Mouse (Mus musculus): ENCODE results near the gene Micu1.

Gene Micu1

DNA sequence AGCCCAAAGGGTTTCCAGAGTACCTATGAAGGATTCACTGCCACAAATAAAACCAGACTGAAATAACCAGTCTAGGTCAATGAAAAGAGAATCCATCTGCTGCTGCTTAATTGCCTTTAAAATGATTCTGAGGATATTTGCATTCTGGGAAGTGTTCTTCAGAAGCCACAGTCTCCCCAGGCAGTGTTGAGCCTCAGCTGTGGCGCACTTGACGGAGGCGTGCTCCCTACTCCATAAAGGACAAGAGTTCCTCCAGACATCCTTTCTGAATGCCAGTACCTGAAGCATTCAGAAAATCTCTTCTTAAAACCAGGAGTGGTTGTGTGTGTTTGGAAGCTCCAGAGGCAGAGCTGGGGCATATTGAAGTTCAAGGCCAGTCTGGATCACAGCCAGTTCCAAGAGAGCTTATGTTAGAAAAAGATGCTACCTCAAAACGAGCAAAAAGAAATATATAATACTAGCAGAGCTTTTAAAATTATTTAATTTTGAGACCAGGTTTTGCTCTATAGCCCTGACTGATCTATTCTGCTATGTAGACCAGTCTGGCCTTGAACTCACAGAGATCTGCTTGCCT lies 75.9 kb downstream of the Micu1 start:
- in situ Hi-C loops (cut with MboI), result no loop called here

DNA sequence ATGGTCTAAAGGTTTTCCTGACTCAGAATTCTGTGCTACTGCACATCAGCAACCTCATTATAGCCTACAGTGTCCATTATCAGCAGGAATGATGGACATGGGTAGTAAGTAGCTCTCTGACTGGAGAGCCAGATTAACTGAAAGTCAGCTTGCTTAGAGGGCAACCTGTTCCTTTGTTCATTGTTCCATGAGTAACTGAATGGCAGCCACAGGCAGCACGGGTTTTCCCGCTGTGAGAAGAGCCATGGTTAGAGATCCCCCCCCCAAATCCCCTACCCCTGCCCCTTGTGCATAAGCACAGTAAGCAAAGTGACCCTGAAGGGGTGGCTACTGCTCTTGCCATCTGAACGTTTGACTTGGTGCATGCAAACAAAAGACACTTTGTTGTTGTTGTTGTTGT lies 78.4 kb downstream of the Micu1 start:
- in situ Hi-C loops (cut with MboI), result no loop called here

DNA sequence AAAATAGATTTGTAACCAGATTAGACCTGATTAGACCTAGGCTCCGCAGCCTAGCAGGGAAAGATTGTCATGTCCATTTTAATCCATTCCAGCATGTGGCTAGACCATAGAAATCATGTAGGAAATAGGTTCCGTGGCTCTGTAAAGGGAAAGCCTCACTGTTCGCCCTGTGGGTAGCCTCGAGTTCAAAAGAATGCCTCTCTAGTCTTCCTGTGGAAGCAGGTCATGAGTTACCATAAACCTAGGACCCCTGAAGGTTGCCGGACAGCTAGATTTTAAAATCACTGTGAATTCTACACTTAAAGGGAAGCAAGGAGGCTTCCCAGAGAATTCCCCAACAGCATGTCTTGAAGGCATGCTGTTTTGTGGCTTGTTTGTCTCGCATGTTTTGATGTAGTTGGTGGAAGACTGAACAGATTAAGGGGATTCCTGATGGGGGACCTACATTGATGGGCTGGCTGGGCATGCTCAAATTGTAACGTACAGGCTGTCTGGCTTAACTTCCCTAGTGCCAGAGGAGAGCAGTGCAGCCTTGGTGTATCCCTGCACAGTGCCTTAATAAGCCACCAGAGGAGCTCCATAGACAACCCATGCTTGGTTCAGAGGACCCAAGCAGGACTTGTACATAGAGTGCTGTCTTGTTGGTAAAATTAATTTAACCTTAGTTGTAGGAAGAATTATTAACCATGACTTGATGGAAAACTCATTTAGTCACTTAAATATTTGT lies 79.1 kb downstream of the Micu1 start:
- in situ Hi-C loops (cut with MboI), result no loop called here

DNA sequence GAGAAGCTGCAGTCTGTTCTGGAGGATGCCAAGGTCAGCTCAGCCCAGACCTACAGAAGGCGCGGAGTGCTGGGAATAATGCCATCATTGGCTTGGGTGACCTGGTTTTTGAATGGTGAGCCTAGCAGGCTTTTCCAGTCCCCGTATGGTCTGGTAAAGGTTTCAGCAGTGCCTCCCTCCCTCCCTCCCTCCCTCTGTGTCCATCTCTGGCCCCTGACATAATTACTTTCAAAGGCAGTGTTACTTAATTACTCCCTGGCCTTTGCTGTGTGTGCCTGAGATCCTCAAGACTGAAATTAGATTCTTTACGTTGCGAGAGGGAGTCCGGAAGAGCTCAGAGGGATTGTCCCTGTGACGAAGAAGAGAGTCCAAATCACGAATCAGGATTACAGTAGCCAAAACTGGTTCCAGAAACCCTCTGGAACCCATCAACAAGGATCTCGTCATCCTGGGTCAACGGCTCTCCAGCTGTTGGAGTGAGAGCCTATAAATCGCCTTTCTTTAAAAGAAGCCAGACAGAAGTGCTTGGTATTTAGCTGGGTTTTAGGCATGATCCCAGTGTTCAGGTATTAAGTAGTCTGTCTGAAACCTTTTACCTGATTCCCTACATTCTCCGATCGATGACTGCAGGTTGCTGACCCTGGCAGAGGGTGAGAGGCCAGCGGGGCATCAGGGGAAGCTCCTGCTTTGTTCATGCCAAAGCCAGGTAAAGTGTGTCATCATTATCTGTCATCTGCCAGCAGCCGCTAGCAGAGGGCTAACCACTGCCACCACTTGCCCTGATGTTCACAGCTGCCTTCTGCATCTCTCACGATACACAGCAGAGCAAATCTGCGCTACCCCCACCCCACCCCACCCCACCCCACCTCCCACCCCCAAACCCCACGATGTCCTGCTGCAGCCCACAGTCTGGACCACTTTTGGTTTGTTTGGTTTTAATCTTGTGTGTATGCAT lies 82.7 kb downstream of the Micu1 start:
- in situ Hi-C loops (cut with MboI), result no loop called here

DNA sequence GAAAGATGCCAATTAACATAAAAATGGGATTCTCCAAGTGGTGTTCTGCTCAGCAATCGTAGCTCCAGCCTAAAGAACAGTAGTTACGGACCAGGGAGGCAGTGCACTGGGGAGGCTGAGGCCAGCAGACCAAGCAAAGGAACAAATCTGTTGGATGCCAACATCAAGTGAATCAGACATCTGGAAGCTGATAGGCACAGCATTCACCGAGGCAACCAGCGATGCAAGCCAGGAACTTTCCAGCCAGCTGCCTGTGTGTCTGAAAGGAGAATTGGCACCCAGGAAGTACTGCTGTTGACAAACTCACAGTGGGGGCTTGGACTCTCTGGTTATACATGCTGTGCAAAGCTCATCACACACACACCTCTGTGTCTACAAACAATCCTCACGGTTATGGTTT lies 84.0 kb downstream of the Micu1 start:
- in situ Hi-C loops (cut with MboI), result no loop called here

DNA sequence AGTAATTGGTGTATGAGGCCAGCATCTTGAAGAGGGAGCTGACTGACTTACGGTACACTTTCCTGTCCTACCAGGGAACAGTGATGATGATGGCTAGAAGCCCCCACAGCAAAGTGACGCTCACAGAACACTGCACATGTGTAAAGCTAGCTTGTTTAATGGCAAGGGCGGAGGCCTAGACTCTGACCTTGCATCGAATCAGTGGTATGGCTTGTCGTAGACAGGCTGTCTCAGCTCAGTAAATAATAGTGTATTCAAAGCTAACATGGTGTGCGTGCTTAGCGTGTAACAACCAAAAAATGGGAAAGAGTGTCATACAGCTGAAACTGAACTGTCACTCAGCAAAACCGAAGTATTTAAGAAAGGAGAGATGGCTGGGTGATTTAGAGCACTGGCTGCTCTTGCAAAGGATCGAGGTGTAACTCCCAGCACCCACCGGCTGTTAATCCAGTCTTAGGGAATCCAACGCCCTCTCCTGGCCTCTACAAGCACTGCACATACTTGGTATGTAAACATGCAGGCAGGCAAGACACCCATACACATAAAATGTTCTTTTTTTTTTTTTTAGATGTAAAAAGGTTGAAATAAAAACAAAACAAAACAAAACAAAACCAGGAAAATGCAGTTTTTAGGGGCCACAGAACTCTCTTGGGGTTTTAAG lies 85.0 kb downstream of the Micu1 start:
- in situ Hi-C loops (cut with MboI), result no loop called here

DNA sequence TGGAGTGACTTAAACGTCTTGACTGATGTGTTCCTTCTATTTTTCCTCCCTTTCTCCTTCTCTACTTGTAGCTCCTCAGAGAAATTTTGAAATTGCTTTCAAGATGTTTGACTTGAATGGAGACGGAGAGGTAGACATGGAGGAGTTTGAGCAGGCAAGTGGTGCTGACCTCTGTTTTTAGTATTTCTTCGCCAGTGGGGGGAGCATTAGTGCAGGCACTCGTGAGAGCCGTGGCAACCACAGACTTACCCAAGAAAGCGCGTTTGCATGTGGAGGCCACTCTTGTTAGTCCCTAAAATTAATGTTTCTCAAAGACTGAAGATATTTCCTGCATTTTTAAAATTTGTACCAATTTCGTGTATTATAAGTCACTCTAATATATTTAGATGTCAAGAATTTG lies 85.6 kb downstream of the Micu1 start:
- in situ Hi-C loops (cut with MboI), result no loop called here

DNA sequence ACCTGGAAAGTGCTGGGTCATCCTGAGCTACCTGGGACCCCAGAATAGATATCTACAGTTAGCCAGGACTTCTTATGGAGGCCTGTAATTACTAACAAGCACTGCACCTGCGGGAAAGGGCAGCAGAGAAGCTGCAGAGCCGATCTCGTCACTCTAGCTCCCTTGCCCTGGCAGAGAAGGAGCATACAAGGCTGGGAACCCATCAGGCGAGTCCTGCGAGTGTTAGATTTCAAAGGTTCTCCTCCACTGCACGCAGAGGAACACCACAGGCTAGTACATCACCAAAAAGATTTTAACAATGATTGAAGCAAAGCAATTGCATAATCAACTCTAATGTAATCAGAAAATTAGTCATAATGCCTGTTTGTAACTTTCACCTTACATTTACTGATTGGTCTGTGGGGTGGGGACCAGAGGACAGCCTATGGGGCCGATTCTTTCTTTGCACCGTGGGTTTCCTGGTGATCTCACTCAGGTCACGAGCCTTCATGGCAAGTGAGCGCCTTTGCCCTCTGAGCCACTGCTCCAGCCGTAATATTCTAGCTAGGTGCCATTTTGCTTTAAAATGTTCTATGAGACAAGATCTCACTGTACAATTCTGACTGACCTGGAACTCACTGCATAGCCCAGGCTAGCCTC lies 88.1 kb downstream of the Micu1 start:
- in situ Hi-C loops (cut with MboI), result no loop called here

DNA sequence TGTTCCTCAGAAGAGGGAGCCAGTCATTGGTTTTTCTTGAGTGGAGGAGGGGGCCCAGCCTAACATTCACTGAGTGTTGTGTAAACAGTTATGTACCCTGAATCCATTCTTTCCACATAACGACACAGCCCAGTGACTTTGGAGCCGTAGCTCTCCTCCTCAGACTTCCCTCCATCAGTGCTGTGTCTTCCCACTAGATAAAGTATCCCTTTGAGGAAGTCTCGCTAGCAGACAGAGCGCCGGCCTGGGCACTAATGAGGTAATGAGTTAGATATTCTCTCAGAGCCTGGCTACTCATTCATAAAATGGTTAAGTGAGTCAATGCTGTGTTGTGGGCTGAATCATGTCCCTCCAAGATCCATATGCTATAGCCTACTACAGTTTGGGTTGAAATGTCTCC lies 89.6 kb downstream of the Micu1 start:
- in situ Hi-C loops (cut with MboI), result no loop called here

DNA sequence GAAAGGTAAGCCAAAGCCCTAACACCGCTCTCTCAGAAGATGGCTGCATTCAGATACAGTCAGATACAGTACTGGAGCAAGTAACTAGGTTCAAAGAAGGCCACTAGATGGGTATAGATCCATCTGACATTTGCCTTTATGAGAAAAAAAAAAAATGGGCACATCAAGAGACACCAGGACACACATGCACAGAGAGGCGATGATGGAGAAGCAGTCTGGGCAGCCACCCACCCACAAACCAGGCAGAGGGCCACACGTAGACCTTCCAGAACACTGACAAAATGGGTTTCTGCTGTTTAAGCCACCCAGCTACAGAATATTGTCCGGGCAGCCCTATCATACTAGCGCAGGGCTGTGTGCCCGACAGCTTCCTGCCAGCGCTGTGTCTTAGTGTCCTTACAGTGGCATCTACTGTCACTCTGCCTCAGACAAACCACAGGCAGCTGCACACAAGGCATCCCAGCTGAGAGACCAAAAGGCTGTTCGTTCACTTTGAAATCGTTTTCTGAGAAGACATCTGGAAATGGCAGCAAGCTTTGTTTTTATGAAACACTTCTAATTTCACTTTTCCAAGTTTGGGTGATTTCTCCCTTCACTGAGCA lies 90.4 kb downstream of the Micu1 start:
- in situ Hi-C loops (cut with MboI), result no loop called here

DNA sequence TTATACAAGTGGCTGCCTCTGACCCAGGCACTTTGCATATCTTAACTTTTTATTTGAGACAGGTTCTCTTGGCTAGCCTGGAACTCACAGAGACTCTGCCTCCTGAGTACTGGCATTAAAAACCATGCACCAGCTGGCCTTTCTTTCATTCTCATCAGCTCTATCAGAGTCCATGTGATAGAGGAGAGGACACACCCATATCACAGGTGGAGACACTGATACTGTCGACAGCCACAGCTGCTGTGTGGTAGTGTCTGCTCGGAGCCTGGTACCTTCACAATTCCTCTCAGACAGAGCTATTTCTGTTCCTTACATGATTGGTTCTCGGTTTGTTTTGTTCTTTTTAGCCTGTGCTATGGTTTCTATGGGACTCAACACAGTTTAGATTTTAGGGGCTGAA lies 91.2 kb downstream of the Micu1 start:
- in situ Hi-C loops (cut with MboI), result no loop called here

DNA sequence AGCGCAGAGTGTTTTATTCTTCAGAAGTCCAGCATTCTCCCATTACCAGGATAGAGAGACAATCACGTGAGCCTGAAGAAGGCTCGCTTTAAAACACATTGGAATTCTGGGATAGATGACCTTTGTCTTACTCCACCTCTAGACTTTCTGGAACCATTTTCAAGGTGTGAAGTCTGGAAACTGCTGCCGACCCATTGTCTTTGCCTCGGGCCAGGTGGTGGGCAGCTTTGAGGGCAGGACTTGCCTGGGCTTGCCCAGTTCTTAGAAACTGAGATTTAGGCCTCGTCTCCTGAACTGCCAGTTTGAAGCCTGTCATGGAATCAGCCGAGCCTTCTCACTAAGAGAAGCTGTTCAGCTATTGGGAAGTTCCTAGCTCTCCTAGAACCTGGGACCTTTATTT lies 92.8 kb downstream of the Micu1 start:
- in situ Hi-C loops (cut with MboI), result no loop called here

DNA sequence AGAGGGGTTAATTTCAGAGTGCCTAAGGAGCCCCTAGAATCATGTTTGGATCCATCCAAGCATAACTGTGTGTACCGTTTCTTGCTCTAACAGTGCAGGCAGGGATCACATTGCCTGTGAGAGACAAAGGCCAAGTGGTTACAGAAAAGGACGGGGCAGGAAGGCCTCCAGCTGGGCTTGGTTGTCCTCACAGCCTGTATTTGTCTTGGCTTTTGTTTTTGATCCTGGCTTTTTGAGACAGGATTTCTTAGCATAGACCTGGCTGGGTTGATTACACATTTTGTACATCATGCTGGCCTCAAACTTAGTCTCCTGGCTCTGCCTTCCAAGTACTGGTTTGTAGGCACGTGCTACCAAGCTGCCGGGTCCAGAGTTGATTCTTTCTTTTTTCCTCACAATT lies 93.6 kb downstream of the Micu1 start:
- in situ Hi-C loops (cut with MboI), result no loop called here

DNA sequence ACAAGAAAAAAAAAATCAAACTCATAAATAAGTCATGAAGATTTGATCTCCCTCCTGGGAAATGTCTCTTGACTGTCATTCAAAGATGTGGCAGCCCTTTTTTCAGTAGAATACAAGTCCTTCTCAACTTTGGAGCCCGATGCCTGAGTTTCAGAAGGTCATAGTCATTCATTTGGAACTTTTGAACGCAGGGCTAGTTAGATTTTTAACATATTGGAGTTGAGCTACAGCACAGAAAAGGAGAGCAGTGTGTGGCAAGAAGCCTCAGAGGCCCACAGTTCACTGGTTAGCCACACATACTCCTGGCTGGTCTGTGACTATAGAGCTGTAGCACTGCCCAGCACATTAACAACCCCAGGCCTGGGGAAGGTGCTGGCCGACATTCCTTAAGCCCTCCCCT lies 96.1 kb downstream of the Micu1 start:
- in situ Hi-C loops (cut with MboI), result no loop called here

DNA sequence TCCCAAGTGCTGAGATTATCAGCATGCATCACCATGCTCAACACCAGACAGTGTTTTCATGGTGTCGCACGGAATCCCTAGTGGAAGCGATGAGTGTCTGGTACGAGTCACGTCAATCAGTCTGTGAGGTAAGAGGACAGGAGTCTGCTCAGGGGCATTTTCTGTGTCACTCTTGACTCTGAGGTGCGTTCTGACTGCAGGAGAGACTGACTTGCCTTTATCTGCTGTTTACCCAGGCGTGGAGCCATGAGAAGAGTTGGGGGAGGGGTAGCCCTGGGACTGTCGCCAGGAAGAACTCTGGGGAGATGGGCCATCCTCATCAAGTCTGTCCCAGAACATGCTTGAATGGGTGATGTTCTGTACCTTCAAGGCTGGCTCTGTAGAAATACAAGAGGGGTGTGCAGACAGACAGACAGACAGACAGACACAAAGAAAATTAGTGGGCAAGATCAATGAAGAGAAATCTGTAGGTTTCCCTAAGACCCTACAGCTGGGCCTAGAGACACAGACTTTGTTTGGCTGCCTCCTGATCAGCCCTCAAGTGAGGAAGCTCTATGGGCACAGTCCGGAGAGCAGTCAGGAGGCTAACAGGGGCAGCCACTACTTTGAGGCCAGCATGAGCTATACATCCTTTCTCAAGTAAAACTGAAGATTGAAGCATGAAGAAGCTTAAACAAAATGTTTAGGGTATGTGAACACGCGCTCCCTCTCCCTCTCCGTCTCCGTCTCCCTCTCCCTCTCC lies 97.2 kb downstream of the Micu1 start:
- in situ Hi-C loops (cut with MboI), result no loop called here

DNA sequence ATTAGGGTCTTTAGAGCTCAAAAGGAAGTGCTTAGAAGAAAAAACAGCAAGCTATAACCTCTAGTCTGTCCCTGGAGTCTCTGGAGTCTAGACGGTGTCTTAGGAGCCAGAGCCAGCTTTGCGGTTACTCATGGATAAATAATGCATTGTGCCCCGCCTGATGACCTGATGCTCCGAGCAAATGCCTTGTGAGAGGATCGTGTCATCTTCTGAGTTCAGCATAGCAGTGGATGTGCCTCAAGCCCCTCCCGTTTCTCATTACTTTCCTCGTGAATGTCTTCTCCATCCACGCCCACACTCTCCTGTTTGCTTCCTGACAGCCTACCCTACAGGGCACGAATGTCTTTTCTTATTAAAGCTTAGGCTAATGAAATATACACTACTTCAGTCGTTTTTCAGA lies 97.9 kb downstream of the Micu1 start:
- in situ Hi-C loops (cut with MboI), result no loop called here

DNA sequence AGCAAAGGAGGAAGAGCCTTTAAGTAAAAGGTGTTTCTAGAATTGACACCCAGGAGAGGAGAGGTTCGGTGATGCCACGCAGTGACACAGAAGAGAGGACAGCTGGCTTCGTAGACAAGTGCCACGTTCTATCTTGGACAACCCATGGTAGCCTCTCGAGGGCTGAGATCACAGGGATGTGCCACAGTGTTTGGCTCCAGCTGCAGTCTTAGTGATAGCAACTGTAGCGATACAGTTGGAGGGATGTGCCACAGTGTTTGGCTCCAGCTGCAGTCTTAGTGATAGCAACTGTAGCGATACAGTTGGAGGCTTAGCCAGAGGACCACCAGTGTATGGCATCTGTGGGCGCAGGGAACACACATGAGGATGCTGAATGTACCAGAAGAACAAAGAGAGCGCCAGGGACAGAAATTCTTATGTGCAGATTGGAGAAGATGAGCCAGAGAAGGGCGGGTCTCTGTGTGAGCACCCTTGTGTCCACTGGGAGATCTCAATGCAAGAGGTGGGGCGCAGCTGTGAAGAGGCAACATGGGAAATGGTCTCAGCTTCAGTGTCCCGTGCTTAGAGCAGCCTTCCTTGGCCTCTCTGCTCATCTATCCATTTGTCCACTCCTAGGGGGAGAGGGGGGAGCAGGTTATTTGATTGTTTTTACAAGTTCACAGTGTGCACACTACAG lies 98.7 kb downstream of the Micu1 start:
- in situ Hi-C loops (cut with MboI), result no loop called here

DNA sequence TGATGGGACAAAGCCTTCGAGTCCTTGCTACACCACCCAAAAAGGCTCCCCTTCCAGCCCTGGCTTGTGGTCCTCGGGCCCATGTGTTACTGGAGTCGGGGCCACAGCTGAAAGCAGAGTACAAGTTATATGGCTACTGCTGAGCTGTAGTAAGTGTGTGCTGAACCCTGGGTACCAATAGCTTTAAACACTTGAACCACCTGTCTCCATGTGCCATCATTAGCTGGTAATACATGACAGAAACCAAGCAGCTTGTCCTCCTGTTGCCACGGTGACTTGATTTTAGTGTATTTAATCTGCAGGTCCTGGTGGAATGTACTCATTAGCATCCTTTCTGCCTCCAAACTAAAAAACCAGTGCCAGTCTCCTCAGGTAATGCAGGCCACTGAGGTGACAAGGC lies 106.4 kb downstream of the Micu1 start:
- in situ Hi-C loops (cut with MboI), result no loop called here

DNA sequence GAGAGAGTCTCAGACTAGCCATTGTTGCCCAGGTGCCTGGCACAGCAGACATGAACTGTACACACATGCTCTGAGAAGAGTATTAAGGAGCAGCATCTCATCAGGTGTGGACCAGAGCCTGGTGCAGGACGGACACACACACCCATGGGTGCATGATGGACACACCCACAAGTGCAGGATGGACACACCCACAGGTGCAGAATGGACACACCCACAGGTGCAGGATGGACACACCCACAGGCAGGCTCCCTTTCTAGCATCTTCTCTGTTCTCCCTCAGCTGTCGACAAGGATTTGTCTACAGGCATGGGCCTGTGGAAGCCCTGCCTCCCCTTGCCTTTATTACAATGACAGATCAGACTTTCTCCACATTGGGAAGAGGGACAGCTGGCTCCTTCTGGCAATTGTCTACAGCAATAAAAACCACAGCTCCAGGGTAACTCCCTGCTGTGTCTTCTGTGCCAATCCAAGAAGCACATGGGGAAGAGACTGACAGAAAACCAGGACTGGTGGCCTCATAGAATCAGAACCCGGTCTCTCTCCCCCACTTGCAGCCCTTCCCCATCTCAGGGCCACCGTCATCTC lies 107.8 kb downstream of the Micu1 start:
- in situ Hi-C loops (cut with MboI), result no loop called here

DNA sequence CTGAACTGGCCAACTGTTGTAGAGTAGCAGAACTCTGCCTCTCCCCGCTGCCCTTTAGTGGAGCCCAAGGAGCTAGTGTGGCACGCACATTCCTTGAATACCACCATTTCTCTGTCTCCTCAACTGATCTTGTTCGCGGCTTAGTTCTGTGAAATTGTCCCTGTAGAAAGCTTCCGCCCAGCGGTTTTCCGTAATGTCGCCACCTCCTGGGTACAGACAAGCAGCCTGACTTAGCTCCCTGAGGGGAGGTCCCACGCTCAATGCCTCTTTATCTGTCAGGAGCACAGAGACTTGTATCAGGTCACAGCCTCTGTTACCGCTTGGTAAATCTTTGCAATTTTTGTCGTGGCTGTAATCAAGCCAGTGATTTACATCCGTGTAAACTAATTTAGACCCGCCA lies 110.7 kb downstream of the Micu1 start:
- in situ Hi-C loops (cut with MboI), result no loop called here
